ENCODE assay signal across 16 mouse cellular contexts in the genomic region with DNA sequence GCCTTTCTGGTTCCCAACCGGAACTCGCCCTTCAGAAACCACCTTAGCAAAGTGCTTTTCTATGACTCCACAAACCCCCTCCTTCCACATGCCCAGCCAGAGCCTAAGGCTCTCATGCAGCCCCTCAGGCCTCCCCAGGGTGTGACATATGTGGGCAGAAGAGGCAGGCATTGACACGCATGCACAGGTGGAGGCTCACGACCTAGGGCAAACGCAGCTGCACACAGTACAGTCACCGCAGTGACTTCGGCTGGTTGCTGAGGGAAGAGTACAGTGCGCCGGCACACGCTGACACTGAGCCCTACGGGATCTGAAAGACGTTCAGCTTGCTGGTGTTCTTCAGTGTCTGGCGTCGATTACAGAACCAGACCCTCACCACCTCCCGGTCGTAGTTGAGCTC.
"Had no signal": no experiment of that assay in that cellular context is flagged by ENCODE, and none has a peak within 500 bp of the region (broad histone marks: within the 10 kb centered on the region; RNA-seq: fewer than 3 reads in every experiment).

No protein-coding gene starts in this region.

- H3K9ac ChIP-seq: liver, embryonic 12.5 days; liver, embryonic 14.5 days; lung, embryonic 14.5 days; midbrain, embryonic 12.5 days; neural tube, embryonic 12.5 days; stomach, embryonic 15.5 days had no signal

- DNase-seq: lung, adult 18-20 months; lung, embryonic 14.5 days; lung, postnatal 10 days; lung, postnatal 4 days; midbrain, embryonic 14.5 days; right cerebral cortex, postnatal 14 days; thymus, adult 2 months; thymus, postnatal 36 days had no signal

- H3K27ac ChIP-seq: liver, embryonic 12.5 days; liver, embryonic 14.5 days; midbrain, embryonic 10.5 days; midbrain, embryonic 12.5 days; neural tube, embryonic 12.5 days; stomach, embryonic 15.5 days; stomach, postnatal 0 days had no signal

- ATAC-seq: liver, embryonic 12.5 days; midbrain, embryonic 16.5 days had no signal

- H3K4me2 ChIP-seq: liver, embryonic 12.5 days; lung, embryonic 14.5 days; midbrain, embryonic 12.5 days; neural tube, embryonic 12.5 days; stomach, embryonic 15.5 days had no signal

- H3K4me1 ChIP-seq: liver, embryonic 12.5 days; neural tube, embryonic 12.5 days had no signal

- H3K36me3 ChIP-seq: liver, embryonic 12.5 days; stomach, embryonic 15.5 days had no signal

- H3K9me3 ChIP-seq: liver, embryonic 12.5 days; midbrain, embryonic 10.5 days; midbrain, embryonic 12.5 days; neural tube, embryonic 12.5 days; stomach, embryonic 15.5 days had no signal

- H3K27me3 ChIP-seq: midbrain, embryonic 12.5 days; neural tube, embryonic 12.5 days; stomach, embryonic 15.5 days had no signal

- H3K4me3 ChIP-seq: liver, embryonic 12.5 days; midbrain, embryonic 10.5 days; midbrain, embryonic 12.5 days; neural tube, embryonic 12.5 days; stomach, embryonic 15.5 days had no signal
